Mouse (Mus musculus): Measurements from ENCODE around the gene Ywhag.

Gene Ywhag

DNA sequence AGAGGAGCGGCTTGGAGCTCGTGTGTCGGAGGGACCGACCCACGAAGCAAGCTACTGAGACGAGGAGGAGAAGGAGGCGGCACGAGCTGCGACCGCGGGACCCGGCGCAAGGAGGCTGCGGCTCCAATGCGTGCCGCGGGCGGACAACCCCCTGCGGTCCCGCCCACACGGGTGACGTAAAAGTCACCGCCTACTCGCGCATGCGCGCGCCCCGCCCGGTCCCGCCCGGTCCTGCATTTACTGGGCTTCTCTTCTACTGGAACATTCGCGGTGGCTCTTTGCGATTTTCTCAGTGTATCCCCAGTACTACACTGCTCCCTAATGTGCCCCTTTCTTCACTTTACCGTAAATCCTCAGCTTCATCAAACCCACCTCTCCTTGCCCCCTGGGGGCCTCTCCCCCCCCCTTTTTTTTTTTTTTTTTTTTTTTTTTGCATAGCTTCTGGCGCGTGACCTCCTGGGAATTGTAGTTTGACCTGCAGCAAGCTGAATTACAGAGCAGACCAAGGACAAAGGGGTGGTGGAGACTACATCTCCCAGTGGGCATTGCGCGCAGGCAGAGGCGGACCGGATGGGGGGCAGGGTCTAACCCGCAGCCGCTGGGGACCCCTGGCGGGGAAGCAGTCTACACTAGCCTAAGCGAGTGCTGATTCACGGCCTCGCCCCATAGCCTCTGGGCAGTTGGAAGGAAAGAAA, at the start of gene Ywhag:
Ywhag (minus strand) TSS at position 136 of the 695 bp plus-strand sequence.
- peak; percentile 97 for DNase-seq

DNA sequence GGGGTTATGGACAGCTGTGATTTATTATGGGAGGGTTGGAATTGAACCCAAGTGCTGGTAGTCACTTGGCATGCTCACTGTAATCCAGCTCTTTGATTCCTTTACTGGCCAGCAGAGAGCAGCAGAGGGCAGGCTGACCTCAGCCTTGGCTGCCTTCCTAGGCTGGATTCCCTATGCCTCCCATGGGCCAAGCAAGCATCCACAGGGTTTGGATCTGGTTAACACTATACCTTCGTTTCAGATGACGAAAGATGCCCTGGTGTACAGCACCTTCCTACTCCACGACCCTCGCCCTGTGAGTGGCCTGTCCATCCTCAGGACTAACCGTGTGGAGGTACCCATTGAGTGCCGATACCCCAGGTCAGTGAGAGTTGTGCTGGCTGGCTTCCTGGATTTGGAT, 48.0 kb upstream of the Ywhag start:
- peak; percentile 39 for DNase-seq

DNA sequence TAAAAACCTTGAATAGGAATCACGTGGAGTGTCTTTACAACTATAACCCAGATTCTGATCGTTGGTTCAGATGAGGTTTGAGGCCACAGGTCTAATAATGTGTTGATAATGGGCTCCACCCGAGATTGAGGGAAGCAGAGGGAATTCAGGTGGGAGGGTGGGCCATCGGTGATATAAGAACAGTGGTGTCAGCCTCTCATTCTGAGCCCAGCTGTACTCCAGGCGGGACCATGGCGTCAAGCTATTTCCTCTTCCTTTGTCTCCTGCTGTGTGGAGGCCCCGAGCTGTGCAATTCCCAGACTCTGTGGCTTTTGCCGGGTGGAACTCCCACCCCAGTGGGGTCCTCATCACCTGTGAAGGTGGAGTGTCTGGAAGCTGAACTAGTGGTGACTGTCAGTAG, 45.5 kb upstream of the Ywhag start, which contains the start of gene Zp3:
Zp3 (plus strand) TSS at position 196 of the 400 bp plus-strand sequence.
- DNase-seq, result no peak

DNA sequence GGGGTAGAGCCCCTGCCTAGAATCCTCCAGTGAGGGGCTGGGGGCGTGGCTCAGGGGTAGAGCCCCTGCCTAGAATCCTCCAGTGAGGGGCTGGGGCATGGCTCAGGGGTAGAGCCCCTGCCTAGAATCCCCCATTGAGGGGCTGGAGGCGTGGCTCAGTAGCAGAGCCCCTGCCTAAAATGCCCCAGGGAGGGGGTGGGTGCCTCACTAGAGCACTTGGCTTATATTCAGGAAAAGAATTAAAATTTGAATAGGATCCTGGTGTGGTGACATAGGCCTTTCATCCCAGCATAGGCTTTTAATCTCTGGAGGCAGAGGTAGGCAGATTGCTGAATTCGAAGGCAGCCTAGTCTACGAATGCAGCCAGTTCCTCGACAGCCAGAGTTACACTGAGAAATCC, 45.0 kb upstream of the Ywhag start:
- no peak for DNase-seq

DNA sequence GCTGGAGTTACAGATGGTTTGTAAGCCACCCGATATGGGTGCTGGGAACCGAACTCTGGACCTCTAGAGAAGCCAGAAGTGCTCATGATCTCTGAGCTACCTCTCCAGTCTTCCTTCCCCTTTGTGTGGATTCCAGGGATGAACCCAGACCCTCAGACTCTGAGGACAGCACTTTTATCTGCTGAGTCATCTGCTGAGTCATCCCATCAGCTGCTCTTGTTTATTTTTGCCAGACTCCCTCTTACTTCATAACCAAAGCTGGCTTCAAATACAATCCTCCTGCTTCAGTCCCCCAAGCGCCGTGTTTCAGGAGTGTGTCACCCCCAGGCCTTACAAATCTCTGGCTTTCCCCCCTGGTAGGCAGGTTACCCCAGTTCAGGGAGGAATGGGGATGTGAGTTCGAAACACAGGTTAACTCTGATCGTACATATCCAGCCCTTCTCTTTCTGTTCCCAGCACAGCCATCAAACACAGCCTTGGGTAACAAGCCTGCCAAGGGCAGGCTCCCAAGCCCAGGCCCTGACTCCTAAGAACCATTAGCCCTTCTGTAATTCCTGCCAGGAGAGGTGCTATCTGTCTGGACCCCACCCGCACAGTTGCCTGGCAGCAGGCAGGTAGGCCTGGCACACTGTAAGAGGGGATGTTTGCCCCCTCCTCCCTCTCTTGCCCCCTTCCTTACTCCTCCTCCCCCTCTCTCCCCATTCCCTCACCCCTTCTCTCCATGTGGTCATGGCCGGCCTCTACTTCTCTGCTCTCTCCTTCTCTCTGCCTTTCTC, 41.7 kb upstream of the Ywhag start:
- DNase-seq, result no peak

DNA sequence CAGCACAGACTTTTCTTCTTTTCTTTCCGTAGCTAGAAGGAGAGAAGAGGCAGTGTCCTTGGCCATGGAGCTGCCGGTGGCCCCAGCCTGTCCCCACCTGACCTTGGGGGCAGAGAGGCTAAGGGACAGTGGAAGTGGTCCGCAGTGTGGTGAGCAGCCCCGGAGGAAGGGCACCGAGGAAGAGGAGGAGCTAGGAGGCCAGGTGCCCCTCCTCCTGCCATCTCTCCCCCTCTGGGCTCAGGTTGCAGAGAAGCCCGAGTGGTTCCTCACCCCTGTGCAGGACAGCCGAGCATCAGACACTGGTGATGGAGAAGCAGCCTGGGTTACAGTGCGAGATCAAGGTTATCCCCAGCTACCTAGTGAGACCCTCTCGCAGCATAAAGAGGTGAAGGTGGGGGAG, 39.9 kb upstream of the Ywhag start, which contains the start of gene Ssc4d:
Ssc4d (minus strand) TSS at position 167 of the 400 bp plus-strand sequence.
- DNase-seq, result no peak

DNA sequence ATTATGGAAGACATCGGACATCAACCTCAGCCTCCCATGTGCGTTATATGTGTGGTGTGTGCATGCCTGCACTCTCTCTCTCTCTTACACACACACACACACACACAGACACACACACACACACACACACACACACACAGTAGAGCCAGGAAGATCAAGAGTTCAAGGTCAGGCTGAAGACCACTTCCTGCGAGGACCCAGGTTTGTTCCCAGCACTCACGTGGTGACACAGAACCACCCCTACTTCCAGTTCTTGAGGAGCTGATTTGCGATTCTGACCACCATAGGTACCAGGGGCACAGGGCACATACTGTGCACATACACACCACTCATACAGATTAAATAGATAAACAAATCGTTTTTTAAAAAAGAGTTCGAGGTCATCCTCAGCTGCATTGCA, 37.5 kb upstream of the Ywhag start:
- DNase-seq, result no peak

DNA sequence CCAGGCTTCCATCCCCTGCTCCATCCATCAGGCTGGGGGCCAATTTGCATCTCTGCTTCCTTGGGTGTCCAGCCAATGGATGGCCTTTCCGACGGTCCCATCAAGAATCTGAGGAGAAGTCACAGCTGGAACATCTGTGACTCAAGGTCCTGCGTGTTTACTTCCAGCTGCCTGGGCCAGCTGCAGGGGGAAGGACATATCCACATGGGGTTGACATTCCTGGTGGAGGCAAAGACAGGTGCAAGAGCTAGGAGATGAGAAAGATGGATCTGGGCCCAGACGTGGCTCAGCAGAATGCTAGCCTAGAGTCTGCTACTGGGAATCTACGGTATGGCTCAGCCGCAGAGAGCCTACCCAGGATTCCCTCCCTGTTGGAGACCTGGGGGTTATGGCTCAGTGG, 35.8 kb upstream of the Ywhag start:
- no peak for DNase-seq

DNA sequence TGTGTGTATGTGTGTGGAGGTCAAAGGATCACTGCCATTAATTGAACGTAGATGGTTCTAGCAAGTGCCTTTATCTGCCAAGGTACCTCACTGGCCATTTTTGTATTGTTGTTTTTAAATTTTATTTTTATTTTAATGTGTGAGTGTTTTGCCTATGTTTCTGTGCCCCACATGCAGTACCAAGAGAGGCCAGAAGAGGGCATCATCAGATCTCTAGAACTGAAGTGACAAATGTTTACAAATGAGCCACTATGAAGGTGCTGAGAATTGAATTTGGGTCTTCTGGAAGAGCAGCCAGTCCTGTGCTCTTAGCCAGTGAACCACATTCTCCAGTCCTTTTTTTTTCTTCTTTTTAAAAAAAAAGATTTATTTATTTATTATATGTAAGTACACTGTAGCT, 34.4 kb upstream of the Ywhag start:
- DNase-seq, result no peak

DNA sequence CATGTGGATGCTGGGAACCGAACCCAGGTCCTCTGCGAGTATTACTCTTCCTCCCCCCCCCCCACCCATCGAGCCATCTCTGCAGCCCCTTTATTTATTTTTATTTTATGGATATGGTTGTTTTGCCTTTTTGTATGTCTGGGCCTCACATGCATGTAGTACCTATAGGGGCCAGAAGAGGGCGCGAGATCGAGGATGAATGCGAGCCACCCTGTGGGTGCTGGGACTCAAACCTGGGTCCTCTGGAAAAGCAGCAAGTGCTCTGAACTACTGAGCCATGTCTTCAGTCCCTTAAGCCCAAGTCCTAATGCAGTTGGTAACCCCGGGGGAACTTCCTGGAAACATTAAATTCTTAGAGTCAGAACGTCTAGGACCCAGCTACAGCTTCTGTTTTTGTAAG, 32.5 kb upstream of the Ywhag start:
- DNase-seq, result no peak

DNA sequence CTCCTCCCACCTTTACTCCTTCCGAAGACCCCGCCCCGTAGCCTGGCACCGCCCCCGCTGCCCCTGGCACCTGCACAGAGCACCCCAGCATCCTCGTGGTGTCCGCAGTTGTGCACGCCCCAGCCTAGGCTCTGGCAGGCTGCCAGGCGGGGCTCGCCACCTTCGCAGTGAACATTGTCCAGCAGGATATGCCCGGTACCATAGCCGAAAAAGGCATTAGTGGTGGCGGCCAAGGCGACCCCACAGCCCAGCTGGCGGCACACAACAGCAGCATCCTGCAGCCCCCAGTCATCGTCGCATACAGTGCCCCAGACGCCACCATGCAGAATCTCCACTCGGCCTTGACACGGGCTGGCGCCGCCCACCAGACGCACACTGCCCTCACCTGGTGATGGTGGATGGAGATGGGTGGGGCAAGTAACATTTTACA, 31.1 kb upstream of the Ywhag start:
- peak; percentile 56 for DNase-seq

DNA sequence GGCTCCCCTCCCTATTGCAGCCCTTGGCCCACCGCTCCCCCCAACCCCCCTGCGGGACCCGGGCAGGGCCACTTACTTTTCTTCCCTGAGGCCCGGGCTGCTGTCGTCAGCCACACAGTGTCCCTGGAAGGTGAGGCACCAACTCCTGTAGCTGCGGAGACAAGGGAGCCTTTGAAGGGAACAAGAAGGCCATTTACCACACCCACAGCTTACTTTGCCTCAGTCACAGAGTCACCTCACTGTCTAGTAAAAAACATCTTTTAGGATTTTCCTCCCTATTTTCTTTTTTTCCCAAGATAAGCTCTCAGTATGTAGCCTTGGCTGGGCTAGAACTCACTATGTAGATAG, 28.8 kb upstream of the Ywhag start:
- DNase-seq, result no peak

DNA sequence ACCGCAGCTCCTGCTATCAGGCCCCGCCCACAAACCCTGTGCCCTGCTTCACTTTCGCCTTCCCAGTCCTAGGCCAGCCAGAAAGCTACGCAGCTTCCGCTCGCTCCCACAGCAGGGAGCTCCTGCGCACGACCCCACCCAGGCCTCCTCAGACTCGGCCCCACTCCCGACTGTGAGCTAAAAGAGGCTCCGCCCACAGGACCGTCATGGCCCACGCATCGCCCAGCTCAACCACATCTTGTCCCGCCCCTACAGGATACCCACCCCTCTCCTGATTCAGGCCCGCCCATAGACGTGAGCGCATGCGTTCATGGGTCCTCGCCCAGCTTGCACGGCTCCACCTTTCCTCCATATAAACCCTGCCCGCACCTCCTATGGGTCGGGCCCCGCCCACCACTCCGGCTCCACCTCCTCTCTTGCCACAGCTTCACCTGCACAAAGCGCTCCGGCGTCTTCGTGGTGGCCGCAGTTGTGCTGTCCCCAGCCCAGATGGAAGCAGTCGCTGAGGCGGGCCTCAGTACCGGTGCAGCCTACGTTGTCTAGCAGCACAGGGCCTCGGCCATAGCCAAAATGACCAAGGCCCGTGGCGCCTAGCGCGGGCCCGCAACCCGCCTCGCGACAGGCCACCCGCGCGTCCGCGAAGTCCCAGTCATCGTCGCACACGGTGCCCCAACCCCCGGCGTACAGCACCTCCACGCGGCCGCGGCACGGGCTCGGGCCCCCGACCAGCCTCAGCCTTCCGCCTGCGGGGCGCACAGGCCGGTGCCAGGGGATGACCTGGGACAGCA, 28.3 kb upstream of the Ywhag start:
- peak; percentile 100 for DNase-seq

DNA sequence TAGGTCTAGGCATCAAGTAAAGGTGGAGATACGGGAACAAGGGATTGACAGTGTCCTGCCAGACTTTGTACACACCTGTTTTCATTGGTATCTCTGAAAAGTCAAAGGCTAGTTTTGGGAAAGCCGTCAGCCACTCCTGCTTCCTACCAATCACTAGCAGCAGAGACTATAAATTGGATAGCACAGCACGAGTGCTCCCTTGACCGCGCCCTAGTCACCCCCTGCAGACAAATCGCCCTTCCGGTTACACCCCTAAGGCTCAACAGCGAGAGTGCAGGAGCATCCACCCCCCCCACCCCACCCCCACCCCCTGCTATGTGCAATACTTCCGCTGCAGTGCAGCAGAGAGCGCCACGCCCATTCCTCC, 27.7 kb upstream of the Ywhag start:
- no peak for DNase-seq

DNA sequence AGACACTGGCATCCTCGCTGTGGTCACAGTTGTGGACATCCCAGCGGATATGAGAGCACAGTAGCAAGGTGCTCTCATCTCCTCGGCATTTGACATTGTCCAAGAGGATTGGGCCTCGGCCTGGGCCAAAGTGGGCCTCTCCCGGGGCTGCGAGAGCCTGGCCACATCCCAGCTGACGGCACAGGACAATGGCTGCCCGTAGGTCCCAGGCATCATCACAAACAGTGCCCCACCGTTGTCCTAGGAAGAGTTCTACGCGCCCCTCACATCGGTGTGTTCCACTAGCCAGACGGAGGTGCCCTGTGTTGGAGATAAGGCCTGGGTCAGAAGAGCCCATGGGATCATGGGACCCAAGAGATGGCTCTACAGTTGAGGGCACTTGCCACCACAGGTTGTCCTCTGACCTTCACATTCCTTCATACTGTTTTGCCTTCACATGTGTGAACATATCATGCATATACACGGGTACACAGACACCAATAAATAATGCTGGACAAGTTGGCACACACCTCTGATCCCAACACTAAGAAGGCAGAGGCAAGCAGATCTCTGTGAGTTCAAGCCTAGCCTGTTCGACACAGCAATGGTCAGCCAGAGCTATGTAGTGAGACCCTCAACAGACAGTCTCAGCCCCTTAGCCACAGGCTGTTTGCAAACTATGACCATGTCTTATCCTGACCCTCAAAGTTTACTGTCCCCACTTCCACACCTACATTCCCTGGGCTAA, 26.7 kb upstream of the Ywhag start:
- DNase-seq, result no peak

DNA sequence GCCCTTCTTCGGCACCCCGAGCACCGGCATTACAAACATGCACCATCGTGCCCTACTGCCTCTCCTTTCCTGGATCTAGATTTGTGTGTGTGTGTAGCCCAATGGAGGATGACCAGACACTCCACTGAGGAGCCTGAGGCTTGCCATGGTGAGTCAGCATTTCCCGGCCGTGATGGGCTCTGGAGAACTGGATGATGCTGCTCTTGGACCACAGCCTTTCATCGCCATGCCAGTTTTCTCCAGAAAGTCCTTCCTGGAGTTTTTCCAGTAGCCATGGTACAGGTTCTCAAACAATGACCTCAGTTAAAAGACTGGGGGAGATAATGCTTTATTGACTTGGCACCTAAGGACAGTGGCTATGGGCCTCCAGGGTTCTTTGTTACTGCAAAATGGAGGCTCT, 25.5 kb upstream of the Ywhag start:
- no peak for DNase-seq

DNA sequence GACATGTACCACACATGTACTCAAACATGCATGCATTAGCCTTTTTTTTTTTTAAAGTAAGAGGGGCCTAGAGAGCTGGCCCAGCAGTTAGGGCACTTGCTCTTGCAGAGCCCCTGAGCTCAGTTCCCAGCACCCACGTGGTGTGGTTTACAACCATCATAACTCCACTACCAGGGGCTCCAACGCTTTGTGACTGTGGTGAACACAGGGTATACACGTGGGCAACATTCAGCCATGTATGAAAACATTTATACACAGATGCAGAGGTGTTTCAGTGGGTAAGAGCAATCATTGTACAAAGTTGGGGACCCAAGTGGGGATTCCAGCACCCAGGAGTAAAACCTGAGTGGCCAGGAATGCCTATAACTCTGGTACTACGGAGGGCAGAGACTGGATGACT, 24.0 kb upstream of the Ywhag start:
- no peak for DNase-seq

DNA sequence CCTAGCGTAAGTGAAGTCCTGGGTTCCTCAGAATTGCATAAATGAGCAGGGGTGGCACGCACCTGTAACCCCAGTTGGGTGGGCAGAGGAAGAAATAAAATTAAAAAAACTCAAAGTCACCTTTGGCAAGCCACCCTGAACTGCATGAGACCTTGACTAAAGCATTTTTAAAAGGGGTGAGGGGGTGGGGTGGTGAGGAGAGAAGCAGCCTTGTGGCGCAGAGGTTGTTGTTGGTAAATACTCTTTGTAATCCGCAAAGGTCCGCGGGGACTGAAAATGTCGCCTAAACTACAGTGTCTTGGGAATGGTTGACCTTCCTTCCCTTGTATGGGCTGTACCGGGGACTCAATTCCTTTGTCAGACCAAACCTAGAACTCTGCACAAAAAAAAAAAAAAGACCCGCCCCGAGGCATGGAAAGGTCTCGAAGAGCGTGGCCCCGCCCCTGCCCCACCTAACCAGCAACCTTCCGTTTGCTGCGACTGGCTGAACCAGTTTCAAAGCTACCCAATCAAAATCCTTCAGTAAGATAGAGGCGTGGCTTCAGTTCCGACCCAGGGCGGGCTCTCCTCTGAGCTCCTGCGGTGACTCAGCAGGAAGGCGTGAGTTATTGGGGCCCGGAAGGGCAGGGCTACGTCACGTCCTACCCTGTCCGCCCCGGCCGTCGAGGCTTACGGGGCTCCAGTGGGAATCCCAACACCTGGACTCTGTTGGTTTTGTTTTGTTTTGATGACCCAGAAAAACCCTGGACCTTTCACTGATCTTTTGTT, 23.0 kb upstream of the Ywhag start:
- peak; percentile 99 for DNase-seq

DNA sequence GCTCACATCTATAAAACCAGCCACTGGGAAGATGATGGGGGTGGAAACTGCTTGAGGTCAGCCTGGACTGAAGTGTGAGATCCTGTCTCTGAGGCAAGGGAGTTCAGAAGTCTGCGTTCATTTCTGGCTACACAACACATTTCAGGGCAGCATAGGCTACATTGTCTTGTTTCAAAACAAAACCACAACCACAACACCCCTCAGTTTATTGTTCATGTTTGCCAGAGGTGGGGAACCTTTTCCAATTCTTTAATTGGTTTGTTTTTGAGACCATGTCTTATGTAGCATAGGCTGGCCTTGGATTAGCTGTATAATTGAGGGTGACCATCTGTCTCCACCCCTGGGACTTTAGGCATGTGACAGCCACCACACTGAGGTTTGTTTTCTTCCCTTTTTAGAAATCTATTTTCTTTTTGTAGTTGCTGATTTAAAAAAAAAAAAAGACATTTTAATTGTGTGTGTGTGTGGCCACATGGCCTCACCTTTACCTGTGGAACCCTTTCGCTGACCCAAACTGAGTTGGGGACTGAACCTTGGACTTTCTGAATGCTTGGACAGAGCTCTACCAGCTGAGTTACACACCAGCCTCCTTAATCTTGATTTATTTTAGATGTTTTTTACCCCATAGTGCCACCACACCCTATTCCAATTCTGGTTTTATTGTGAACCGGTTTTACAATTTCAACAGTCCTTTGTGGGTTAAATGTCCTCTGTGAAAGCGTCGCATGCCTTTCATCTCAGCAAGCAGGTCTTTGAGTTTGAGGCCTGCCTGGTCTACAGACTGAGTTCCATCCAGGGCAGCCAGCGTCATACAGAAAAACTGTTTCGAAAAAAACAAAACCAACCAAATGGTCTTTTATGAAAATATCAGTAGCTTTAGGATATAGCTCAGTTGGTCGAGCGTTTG, 22.1 kb upstream of the Ywhag start:
- DNase-seq, result no peak

DNA sequence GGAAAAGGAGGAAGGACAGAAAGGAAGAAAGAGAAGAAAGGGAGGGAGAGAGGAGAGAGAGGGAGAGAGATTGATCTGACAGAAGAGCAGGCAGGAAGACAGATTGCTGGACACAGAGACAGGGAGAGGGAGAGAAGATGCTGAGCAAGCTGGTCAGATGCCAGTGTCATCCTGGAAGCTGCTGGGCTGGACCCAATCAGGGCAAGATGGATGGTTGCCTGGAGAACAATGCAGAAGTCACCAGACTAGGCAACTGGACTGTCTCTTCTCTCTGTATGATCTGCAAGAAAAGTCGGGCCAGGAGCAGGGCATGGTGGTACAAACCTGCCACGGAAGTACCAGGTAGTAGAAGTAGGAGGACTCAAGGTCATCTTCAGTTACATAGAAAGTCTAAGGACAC, 18.4 kb upstream of the Ywhag start:
- DNase-seq, result no peak

DNA sequence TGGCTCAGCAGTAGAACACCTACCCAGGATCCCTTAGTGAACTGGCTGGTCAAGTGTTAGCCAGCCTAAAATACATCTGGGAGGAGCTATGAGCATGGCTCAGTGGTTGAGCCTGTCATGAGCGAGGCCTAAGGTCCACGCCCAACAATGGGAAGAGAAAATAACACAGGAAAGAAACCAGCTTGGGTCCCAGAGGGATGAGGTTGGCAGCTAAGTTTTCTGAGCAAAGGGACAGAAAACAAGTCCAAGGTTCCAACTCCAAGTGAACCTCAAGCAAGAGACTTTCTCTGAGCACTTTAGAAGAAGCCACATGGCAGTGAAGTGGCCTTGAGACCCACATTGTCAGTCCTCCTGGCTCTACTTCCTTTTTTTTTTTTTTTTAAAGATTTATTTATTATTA, 17.2 kb upstream of the Ywhag start:
- DNase-seq, result no peak
